Mouse (Mus musculus): ENCODE measurements around the gene Pdxdc1. TPM values are rescaled to one million over a fixed set of nuclear protein-coding genes. Genes with fewer than 3 reads are reported as not detected.

The Pdxdc1 gene
- total and polyA plus RNA-seq, 3 experiments: 36.0 to 64.2 TPM; not detected in 1

DNA sequence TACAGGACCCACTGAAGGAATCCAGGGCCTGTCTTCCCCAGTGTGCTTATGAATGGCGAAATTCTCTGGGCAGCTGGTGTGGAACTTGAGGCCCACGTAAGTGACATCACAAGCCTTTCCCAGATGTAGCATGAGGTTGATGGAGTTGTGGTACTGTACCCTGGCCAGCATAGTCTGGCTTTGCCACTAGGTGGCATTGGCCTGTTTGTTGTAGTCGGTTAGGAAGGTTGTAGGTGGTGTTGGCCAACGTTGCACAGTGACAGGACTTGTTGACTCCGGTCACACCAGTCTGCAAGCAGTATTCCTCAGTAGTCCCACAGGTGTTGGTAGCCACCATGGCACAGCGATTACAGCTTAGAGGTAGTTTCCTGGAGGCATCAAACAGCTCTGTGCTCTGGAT lies 18.1 kb upstream of the Pdxdc1 start:
- TF ChIP-seq MEF2A (IDR thresholded peaks at IDR 0.05; ENCODE audit: extremely low read depth, insufficient replicate concordance, low read depth, low read length, poor library complexity, severe bottlenecking) (no peak), ZC3H11A (IDR thresholded peaks at IDR 0.05; ENCODE audit: low read depth, low read length) (no peak), MAX (IDR thresholded peaks at IDR 0.05; ENCODE audit: low read length) (no peak), USF1 (IDR thresholded peaks at IDR 0.05; ENCODE audit: low read depth, low read length) (no peak), POLR2A (IDR thresholded peaks at IDR 0.05; ENCODE audit: control insufficient read depth in 1 of 2, insufficient read depth in 1 of 2, low read depth in 1 of 2, low read length in 2 of 2, poor library complexity in 1 of 2) (no peak), BHLHE40 (IDR thresholded peaks at IDR 0.05; ENCODE audit: borderline replicate concordance, low read depth, low read length) (no peak), SMC3 (IDR thresholded peaks at IDR 0.05; ENCODE audit: low read depth, low read length) (peak; percentile 63), ZMIZ1 (IDR thresholded peaks at IDR 0.05; ENCODE audit: low read depth, low read length) (no peak), TCF12 (IDR thresholded peaks at IDR 0.05; ENCODE audit: low read depth, low read length) (no peak), SIN3A (IDR thresholded peaks at IDR 0.05; ENCODE audit: low read length) (no peak), JUND (IDR thresholded peaks at IDR 0.05; ENCODE audit: low read depth, low read length) (no peak), UBTF (IDR thresholded peaks at IDR 0.05; ENCODE audit: borderline replicate concordance, insufficient read depth, low read depth, low read length) (no peak), ZNF384 (IDR thresholded peaks at IDR 0.05; ENCODE audit: low read depth, low read length) (no peak), MYC (IDR thresholded peaks at IDR 0.05; ENCODE audit: low read depth, low read length) (no peak), CTCF (IDR thresholded peaks at IDR 0.05 in 2 of 3, conservative IDR thresholded peaks at IDR 0.05 in 1 of 3; ENCODE audit: control insufficient read depth in 1 of 3, insufficient read depth in 1 of 3, low read depth in 2 of 3, low read length in 3 of 3, poor library complexity in 1 of 3, severe bottlenecking in 1 of 3) (peak; percentile 40 to 52 (median 50)), RAD21 (IDR thresholded peaks at IDR 0.05; ENCODE audit: low read depth, low read length) (peak; percentile 45), MXI1 (IDR thresholded peaks at IDR 0.05; ENCODE audit: low read depth, low read length) (no peak), NRF1 (IDR thresholded peaks at IDR 0.05; ENCODE audit: insufficient read depth, low read depth, low read length, poor library complexity, severe bottlenecking) (no peak), ELF1 (IDR thresholded peaks at IDR 0.05; ENCODE audit: low read depth, low read length) (no peak)
- no peaks in the 10 kb centered on the region for H3K9me3 ChIP-seq (replicated peaks; ENCODE audit: insufficient read depth, low read length)

GRCm38 (mm10) chr16:13920093-13920492 lies 17.2 kb upstream of the Pdxdc1 start:
- TF ChIP-seq POLR2AphosphoS2 (IDR thresholded peaks at IDR 0.05; ENCODE audit: low read length): no peak
- TF ChIP-seq HCFC1 (IDR thresholded peaks at IDR 0.05; ENCODE audit: low read depth, low read length): no peak
- TF ChIP-seq RCOR1 (IDR thresholded peaks at IDR 0.05; ENCODE audit: low read depth, low read length): no peak
- TF ChIP-seq POLR2A (IDR thresholded peaks at IDR 0.05; ENCODE audit: control insufficient read depth in 1 of 2, insufficient read depth in 1 of 2, low read depth in 1 of 2, low read length in 2 of 2, poor library complexity in 1 of 2): no peak
- TF ChIP-seq ZKSCAN1 (IDR thresholded peaks at IDR 0.05; ENCODE audit: low read depth, low read length): no peak
- no peak for TF ChIP-seq JUND (IDR thresholded peaks at IDR 0.05; ENCODE audit: low read depth, low read length)
- no peak for TF ChIP-seq ZC3H11A (IDR thresholded peaks at IDR 0.05; ENCODE audit: low read depth, low read length)
- no peak for TF ChIP-seq USF2 (IDR thresholded peaks at IDR 0.05; ENCODE audit: borderline replicate concordance in 1 of 2, insufficient read depth in 1 of 2, low read depth in 1 of 2, low read length in 2 of 2)
- TF ChIP-seq UBTF (IDR thresholded peaks at IDR 0.05; ENCODE audit: borderline replicate concordance, insufficient read depth, low read depth, low read length): no peak
- TF ChIP-seq MXI1 (IDR thresholded peaks at IDR 0.05; ENCODE audit: low read depth, low read length): no peak
- H3K4me3 ChIP-seq (ENCODE audit: control insufficient read depth in 1 of 2, insufficient read depth in 1 of 2, low read depth in 2 of 2, low read length in 2 of 2): no peak overlapping the region
- no peaks in the 10 kb centered on the region for H3K9me3 ChIP-seq (replicated peaks; ENCODE audit: insufficient read depth, low read length)
- H3K4me1 ChIP-seq (ENCODE audit: control insufficient read depth in 1 of 2, insufficient read depth in 2 of 2, low read length in 2 of 2): no peaks in the 10 kb centered on the region
- no peak overlapping the region for H3K9ac ChIP-seq (ENCODE audit: control insufficient read depth, low read depth, low read length, poor library complexity, severe bottlenecking)
- H3K79me2 ChIP-seq (ENCODE audit: control insufficient read depth, insufficient read depth, low read length, poor library complexity): no peaks in the 10 kb centered on the region
- H3K27ac ChIP-seq (ENCODE audit: control insufficient read depth, low read depth, low read length): no peak overlapping the region
- no peak for DNase-seq (ENCODE audit: low read depth, low spot score)
- H3K36me3 ChIP-seq (ENCODE audit: control insufficient read depth in 1 of 2, insufficient read depth in 2 of 2, low read length in 2 of 2): no peaks in the 10 kb centered on the region
- H3K27me3 ChIP-seq (ENCODE audit: control insufficient read depth in 1 of 2, insufficient read depth in 2 of 2, low read length in 2 of 2): no peaks in the 10 kb centered on the region

More for the DNA sequence above, 18.1 kb upstream of the Pdxdc1 start:
- Histone ChIP-seq H3K36me3 (ENCODE audit: control insufficient read depth in 1 of 2, insufficient read depth in 2 of 2, low read length in 2 of 2) (no peaks in the 10 kb centered on the region), H3K4me1 (ENCODE audit: control insufficient read depth in 1 of 2, insufficient read depth in 2 of 2, low read length in 2 of 2) (no peaks in the 10 kb centered on the region), H3K9ac (ENCODE audit: control insufficient read depth, low read depth, low read length, poor library complexity, severe bottlenecking) (no peak overlapping the region), H3K27ac (ENCODE audit: control insufficient read depth, low read depth, low read length) (no peak overlapping the region), H3K4me3 (ENCODE audit: control insufficient read depth in 1 of 2, insufficient read depth in 1 of 2, low read depth in 2 of 2, low read length in 2 of 2) (no peak overlapping the region), H3K79me2 (ENCODE audit: control insufficient read depth, insufficient read depth, low read length, poor library complexity) (no peaks in the 10 kb centered on the region), H3K27me3 (ENCODE audit: control insufficient read depth in 1 of 2, insufficient read depth in 2 of 2, low read length in 2 of 2) (no peaks in the 10 kb centered on the region)
- peak; percentile 30 for DNase-seq (ENCODE audit: low read depth, low spot score)

Measured in MEL (cell line).